Mouse (Mus musculus) ES-Bruce4 (cell line): ENCODE measurements around the gene Cck.

Experiments
- CTCF ChIP-seq: IDR thresholded peaks from one replicate; pipeline ENCODE4 v1.8.1; 2011; ENCODE audit warnings: low read depth, low read length
- POLR2A ChIP-seq: IDR thresholded peaks from one replicate; pipeline ENCODE4 v1.8.1; 2011; ENCODE audit warnings: low read length; ENCODE audit not compliant: insufficient read depth

GRCm38 (mm10) chr9:121479453-121479852, 16.0 kb downstream of the Cck start:
- TF ChIP-seq CTCF: peak; percentile 37
- TF ChIP-seq POLR2A: no peak
